In genomic region chr2:23617989-23618388, GRCm38 (mm10) we compare ENCODE assay signal across 25 mouse cellular contexts.
"Had no signal": no experiment of that assay in that cellular context is flagged by ENCODE, and none has a peak within 500 bp of the region (broad histone marks: within the 10 kb centered on the region; RNA-seq: fewer than 3 reads in every experiment).

No protein-coding gene starts in this region.

- H3K27ac ChIP-seq: gastrocnemius, adult 2 months; heart, embryonic 10.5 days; hindbrain, embryonic 10.5 days; hindbrain, embryonic 12.5 days; hindbrain, embryonic 14.5 days; intestine, embryonic 15.5 days; layer of hippocampus, adult 2 months; left cerebral cortex, adult 2 months; limb, embryonic 10.5 days; limb, embryonic 12.5 days had no signal

- H3K9ac ChIP-seq: heart, embryonic 12.5 days; hindbrain, embryonic 12.5 days; hindbrain, embryonic 14.5 days; intestine, embryonic 15.5 days; limb, embryonic 12.5 days had no signal

- DNase-seq: gastrocnemius, adult 2 months; gastrocnemius, postnatal 10 days; gastrocnemius, postnatal 25 days; heart, adult 18-20 months; heart, postnatal 10 days; heart, postnatal 4 days; kidney, adult 18-20 months; kidney, adult 8-10 months; kidney, postnatal 10 days; kidney, postnatal 25 days; kidney, postnatal 4 days had no signal

- H3K4me1 ChIP-seq: heart, embryonic 10.5 days; heart, embryonic 12.5 days; hindbrain, embryonic 10.5 days; hindbrain, embryonic 12.5 days; intestine, embryonic 15.5 days; limb, embryonic 10.5 days; limb, embryonic 12.5 days had no signal

- H3K27me3 ChIP-seq: heart, embryonic 12.5 days; hindbrain, embryonic 12.5 days; intestine, embryonic 15.5 days; limb, embryonic 12.5 days had no signal

- H3K4me2 ChIP-seq: heart, embryonic 12.5 days; hindbrain, embryonic 12.5 days; hindbrain, embryonic 14.5 days; intestine, embryonic 15.5 days; limb, embryonic 12.5 days had no signal

- H3K36me3 ChIP-seq: heart, embryonic 10.5 days; heart, embryonic 12.5 days; hindbrain, embryonic 10.5 days; hindbrain, embryonic 12.5 days; intestine, embryonic 15.5 days; limb, embryonic 10.5 days; limb, embryonic 12.5 days had no signal

- ATAC-seq: forebrain, embryonic 16.5 days; hindbrain, embryonic 16.5 days; inflammation-experienced regulatory T-cells, adult 6 months; intestine, embryonic 15.5 days; intestine, postnatal 0 days had no signal

- H3K4me3 ChIP-seq: gastrocnemius, adult 2 months; heart, embryonic 10.5 days; heart, embryonic 12.5 days; hindbrain, embryonic 10.5 days; hindbrain, embryonic 12.5 days; intestine, embryonic 15.5 days; layer of hippocampus, adult 2 months; left cerebral cortex, adult 2 months; limb, embryonic 10.5 days; limb, embryonic 12.5 days had no signal

- H3K9me3 ChIP-seq: heart, embryonic 10.5 days; hindbrain, embryonic 10.5 days; hindbrain, embryonic 12.5 days; intestine, embryonic 15.5 days; limb, embryonic 10.5 days; limb, embryonic 12.5 days had no signal
